Comparison of ENCODE assay signal across 25 mouse cellular contexts in genomic region chr8:47006785-47007184, GRCm38 (mm10). TPM values are rescaled to one million over a fixed set of nuclear protein-coding genes. Genes with fewer than 3 reads are reported as not detected.
A peak's percentile ranks its signal among the peaks of the same experiment; 100 is the strongest.
DNase-seq lines count a peak whose midpoint lies in the region; ATAC-seq and TF ChIP-seq lines count a peak whose summit lies in the region.
"Had no signal": no experiment of that assay in that cellular context is flagged by ENCODE, and none has a peak within 500 bp of the region (broad histone marks: within the 10 kb centered on the region; RNA-seq: fewer than 3 reads in every experiment).

No protein-coding gene starts in this region.

- no peak for TF ChIP-seq POLR2A in olfactory bulb, adult 2 months (IDR thresholded peaks at IDR 0.05; ENCODE audit: insufficient read depth, low read depth, low read length)

- H3K36me3 ChIP-seq in lung, embryonic 14.5 days (ENCODE audit: insufficient read depth), result no peaks in the 10 kb centered on the region
- H3K36me3 ChIP-seq in embryonic facial prominence, embryonic 15.5 days, result no peaks in the 10 kb centered on the region
- H3K36me3 ChIP-seq: forebrain, embryonic 12.5 days; forebrain, embryonic 15.5 days; heart, embryonic 10.5 days; heart, embryonic 13.5 days; hindbrain, embryonic 12.5 days; hindbrain, embryonic 15.5 days had no signal

- H3K9me3 ChIP-seq in lung, embryonic 14.5 days (ENCODE audit: low read depth, low read length), result no peaks in the 10 kb centered on the region
- H3K9me3 ChIP-seq in embryonic facial prominence, embryonic 15.5 days (replicated peaks), result no peaks in the 10 kb centered on the region
- H3K9me3 ChIP-seq: forebrain, embryonic 12.5 days; forebrain, embryonic 15.5 days; heart, embryonic 10.5 days; heart, embryonic 13.5 days; hindbrain, embryonic 12.5 days; hindbrain, embryonic 15.5 days had no signal

- 45% methylated on average over 9 of the region's 9 CpGs for WGBS in lung, embryonic 14.5 days
- 35% methylated on average over 9 of the region's 9 CpGs for WGBS in embryonic facial prominence, embryonic 15.5 days
- WGBS in olfactory bulb, adult 2 months, result 25% methylated on average over 9 of the region's 9 CpGs

- H3K4me2 ChIP-seq in lung, embryonic 14.5 days, result no peak overlapping the region
- H3K4me2 ChIP-seq in embryonic facial prominence, embryonic 15.5 days (replicated peaks), result no peak overlapping the region
- H3K4me2 ChIP-seq: forebrain, embryonic 12.5 days; forebrain, embryonic 15.5 days; heart, embryonic 13.5 days; hindbrain, embryonic 12.5 days; hindbrain, embryonic 15.5 days had no signal

- TF ChIP-seq CTCF in lung, embryonic 14.5 days (IDR thresholded peaks at IDR 0.05; ENCODE audit: low read depth), result no peak
- no peak for TF ChIP-seq CTCF in olfactory bulb, adult 2 months (IDR thresholded peaks at IDR 0.05; ENCODE audit: insufficient read depth, low read depth, low read length)

- no peak overlapping the region for H3K9ac ChIP-seq in lung, embryonic 14.5 days
- no peak overlapping the region for H3K9ac ChIP-seq in embryonic facial prominence, embryonic 15.5 days
- H3K9ac ChIP-seq: forebrain, embryonic 12.5 days; forebrain, embryonic 15.5 days; heart, embryonic 13.5 days; hindbrain, embryonic 12.5 days; hindbrain, embryonic 15.5 days had no signal

- no peak overlapping the region for H3K27ac ChIP-seq in lung, embryonic 14.5 days (ENCODE audit: low read depth)
- H3K27ac ChIP-seq in embryonic facial prominence, embryonic 15.5 days (replicated peaks), result no peak overlapping the region; the same call in 1 of the 2 replicates
- H3K27ac ChIP-seq in olfactory bulb, adult 2 months (ENCODE audit: insufficient read depth, low read depth, low read length), result peak overlapping the region; percentile 87
- H3K27ac ChIP-seq: forebrain, embryonic 12.5 days; forebrain, embryonic 15.5 days; heart, adult 2 months; heart, embryonic 10.5 days; heart, embryonic 13.5 days; hindbrain, embryonic 12.5 days; hindbrain, embryonic 15.5 days had no signal

- H3K4me3 ChIP-seq in lung, embryonic 14.5 days (ENCODE audit: low read depth, low read length), result no peak overlapping the region
- no peak overlapping the region for H3K4me3 ChIP-seq in embryonic facial prominence, embryonic 15.5 days (replicated peaks)
- H3K4me3 ChIP-seq in olfactory bulb, adult 2 months (ENCODE audit: insufficient read depth, low read depth, low read length), result no peak overlapping the region
- H3K4me3 ChIP-seq: erythroblast, embryonic 14.5 days; forebrain, embryonic 12.5 days; forebrain, embryonic 15.5 days; heart, adult 2 months; heart, embryonic 10.5 days; heart, embryonic 13.5 days; hindbrain, embryonic 12.5 days; hindbrain, embryonic 15.5 days had no signal

- DNase-seq in lung, embryonic 14.5 days, result peak; percentile 28
- DNase-seq in lung, postnatal 4 days, result no peak
- DNase-seq in brain, adult 2 months (ENCODE audit: low read depth, low spot score), result peak; percentile 28
- DNase-seq in testis, postnatal 14 days (ENCODE audit: low spot score), result no peak
- DNase-seq: adrenal gland, adult 2 months; adrenal gland, postnatal 14 days; cerebellum, adult 11-12 months; cerebellum, adult 8-10 months; cerebellum, postnatal 10 days; cerebellum, postnatal 36 days; embryo, embryonic 11 days; gastrocnemius, postnatal 25 days; heart, adult 2 months; heart, postnatal 14 days had no signal

- H3K4me1 ChIP-seq in lung, embryonic 14.5 days (ENCODE audit: insufficient read depth), result no peaks in the 10 kb centered on the region
- H3K4me1 ChIP-seq in embryonic facial prominence, embryonic 15.5 days, result no peaks in the 10 kb centered on the region
- peaks cover 6% of the 10 kb centered on the region for H3K4me1 ChIP-seq in olfactory bulb, adult 2 months (ENCODE audit: control insufficient read depth, insufficient read depth, low read length)
- H3K4me1 ChIP-seq: forebrain, embryonic 15.5 days; heart, embryonic 10.5 days; heart, embryonic 13.5 days; hindbrain, embryonic 12.5 days; hindbrain, embryonic 15.5 days had no signal

- ATAC-seq in lung, embryonic 14.5 days (ENCODE audit: insufficient read depth), result no peak
- 0 out of 2 replicates have a peak, but pooled peaks have one; percentile 57 for ATAC-seq in embryonic facial prominence, embryonic 15.5 days (ENCODE audit: insufficient number of reproducible peaks, low FRiP score, low TSS enrichment, low read depth)
- ATAC-seq: CD4-positive, CD25-positive, alpha-beta regulatory T cell, adult 4 months; forebrain, embryonic 15.5 days had no signal

- no peaks in the 10 kb centered on the region for H3K27me3 ChIP-seq in lung, embryonic 14.5 days (ENCODE audit: insufficient read depth, low read length)
- H3K27me3 ChIP-seq in embryonic facial prominence, embryonic 15.5 days, result no peaks in the 10 kb centered on the region
- H3K27me3 ChIP-seq: forebrain, embryonic 12.5 days; forebrain, embryonic 15.5 days; heart, embryonic 13.5 days; hindbrain, embryonic 12.5 days; hindbrain, embryonic 15.5 days had no signal

RNA-seq across cellular contexts. Expression of gene Enpp6, which starts 20.1 kb away (rescaled TPM):
- 0.29 and 0.89 TPM in 2 replicates for polyA plus RNA-seq in lung, embryonic 14.5 days (2014; fragmentation: Nextera tagmentation; extraction: Ambion mirVana)
- polyA plus RNA-seq in embryonic facial prominence, embryonic 15.5 days (2015; fragmentation: Nextera tagmentation; extraction: Ambion mirVana), result 3.1 and 3.9 TPM in 2 replicates
- not detected in 2 replicates for polyA plus RNA-seq in olfactory bulb, adult 2 months (2012; ENCODE audit: insufficient read depth, insufficient read length, low replicate concordance, missing spikeins)
- polyA plus RNA-seq: C2C12; erythroblast, embryonic 14.5 days had no signal

Comparison
In these comparisons a context has a peak if more than half of its experiments do, and no peak if none do; other contexts are left out.
1. DNase-seq: peak in lung, embryonic 14.5 days (single experiment) and brain, adult 2 months (single experiment); none in lung, postnatal 4 days (0 of 2) and testis, postnatal 14 days (single experiment).